Comparison of ENCODE assay signal across 8 mouse cellular contexts in the genomic region with DNA sequence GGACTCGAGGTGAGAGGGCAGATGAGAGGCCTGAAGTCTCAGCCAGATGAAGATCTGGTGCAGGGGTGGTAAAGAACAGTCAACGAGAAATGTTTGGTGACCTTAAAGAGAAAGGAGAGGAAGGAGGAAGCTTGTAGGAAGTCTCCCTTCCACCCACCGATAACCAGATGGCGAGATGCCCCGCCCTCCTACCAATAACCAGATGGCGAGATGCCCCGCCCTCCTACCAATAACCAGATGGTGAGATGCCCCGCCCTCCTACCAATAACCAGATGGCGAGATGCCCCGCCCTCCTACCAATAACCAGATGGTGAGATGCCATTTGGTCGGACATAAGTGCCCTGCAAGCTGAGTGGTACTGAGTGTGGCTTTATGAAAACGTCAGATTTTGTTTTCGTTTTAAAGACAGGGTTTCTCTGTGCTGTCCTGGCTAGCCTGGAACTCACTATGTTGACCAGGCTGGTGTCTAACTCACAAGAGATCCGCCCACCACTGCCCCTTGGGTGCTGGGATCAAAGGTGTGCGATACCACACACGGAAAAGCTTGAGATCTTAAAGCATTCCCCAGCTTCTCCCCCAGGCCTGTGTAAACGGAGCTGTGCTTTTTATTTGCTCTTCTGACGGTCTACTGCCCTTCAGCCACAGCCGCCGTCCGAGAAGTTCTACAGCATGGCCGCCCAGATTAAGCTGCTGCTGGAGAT. TPM values are rescaled to one million over a fixed set of nuclear protein-coding genes. Genes with fewer than 3 reads are reported as not detected.
DNase-seq lines count a peak whose midpoint lies in the region; ATAC-seq and TF ChIP-seq lines count a peak whose summit lies in the region.

No protein-coding gene starts in this region.

- H3K4me3 ChIP-seq in kidney, embryonic 14.5 days (ENCODE audit: low read length): no peak overlapping the region
- no peak overlapping the region for H3K4me3 ChIP-seq in kidney, adult 2 months (ENCODE audit: insufficient read depth, low read depth, low read length)
- no peak overlapping the region for H3K4me3 ChIP-seq in intestine, embryonic 16.5 days (ENCODE audit: low read length)
- H3K4me3 ChIP-seq in neural tube, embryonic 13.5 days: no peak overlapping the region

- WGBS in kidney, embryonic 14.5 days: 47% methylated on average over 22 of the region's 22 CpGs
- WGBS in kidney, adult 2 months: 54% methylated on average over 22 of the region's 22 CpGs
- 51% methylated on average over 22 of the region's 22 CpGs for WGBS in intestine, embryonic 16.5 days
- 63% methylated on average over 22 of the region's 22 CpGs for WGBS in neural tube, embryonic 13.5 days

- no peaks in the 10 kb centered on the region for H3K27me3 ChIP-seq in kidney, embryonic 14.5 days (ENCODE audit: control insufficient read depth, insufficient read depth, low read length)
- H3K27me3 ChIP-seq in kidney, adult 2 months (replicated peaks; ENCODE audit: control insufficient read depth, insufficient read depth, low read length): no peaks in the 10 kb centered on the region
- H3K27me3 ChIP-seq in intestine, embryonic 16.5 days (replicated peaks; ENCODE audit: control insufficient read depth, insufficient read depth, low read length): no peaks in the 10 kb centered on the region
- no peaks in the 10 kb centered on the region for H3K27me3 ChIP-seq in neural tube, embryonic 13.5 days

- no peak overlapping the region for H3K27ac ChIP-seq in kidney, embryonic 14.5 days (ENCODE audit: low read depth, low read length)
- H3K27ac ChIP-seq in kidney, adult 2 months (ENCODE audit: insufficient read depth, low read depth, low read length): no peak overlapping the region
- H3K27ac ChIP-seq in intestine, embryonic 16.5 days (ENCODE audit: low read length): peak overlapping the region; percentile 65
- H3K27ac ChIP-seq in neural tube, embryonic 13.5 days (replicated peaks): peak overlapping the region; percentile 65

- no peaks in the 10 kb centered on the region for H3K9me3 ChIP-seq in kidney, embryonic 14.5 days (ENCODE audit: control insufficient read depth, low read length)
- no peaks in the 10 kb centered on the region for H3K9me3 ChIP-seq in intestine, embryonic 16.5 days (ENCODE audit: control insufficient read depth, low read length)
- no peaks in the 10 kb centered on the region for H3K9me3 ChIP-seq in neural tube, embryonic 13.5 days

- no peak for TF ChIP-seq CTCF in kidney, adult 2 months (conservative IDR thresholded peaks at IDR 0.05; ENCODE audit: insufficient read depth, insufficient read length, low read depth, low read length)

- no peak overlapping the region for H3K9ac ChIP-seq in kidney, embryonic 14.5 days (ENCODE audit: low read depth, low read length)
- H3K9ac ChIP-seq in intestine, embryonic 16.5 days (ENCODE audit: low read depth, low read length): no peak overlapping the region
- H3K9ac ChIP-seq in neural tube, embryonic 13.5 days: no peak overlapping the region

- ATAC-seq in kidney, embryonic 14.5 days (ENCODE audit: low FRiP score, low TSS enrichment): 0 out of 2 replicates have a peak, but pooled peaks have one; percentile 2
- ATAC-seq in intestine, embryonic 16.5 days: peak; percentile 17
- ATAC-seq in neural tube, embryonic 13.5 days (ENCODE audit: low read depth): no peak

- no peak for TF ChIP-seq POLR2A in kidney, adult 2 months (IDR thresholded peaks at IDR 0.05; ENCODE audit: low read depth, low read length)

- peaks cover 45% of the 10 kb centered on the region for H3K36me3 ChIP-seq in kidney, embryonic 14.5 days (ENCODE audit: control insufficient read depth, insufficient read depth, low read length)
- H3K36me3 ChIP-seq in kidney, adult 2 months (ENCODE audit: control insufficient read depth, insufficient read depth, low read length): no peaks in the 10 kb centered on the region; the same call in 1 of the 2 replicates
- peaks cover 25% of the 10 kb centered on the region for H3K36me3 ChIP-seq in intestine, embryonic 16.5 days (ENCODE audit: control insufficient read depth, insufficient read depth, low read length)
- H3K36me3 ChIP-seq in neural tube, embryonic 13.5 days: peaks cover 47% of the 10 kb centered on the region

- no peak overlapping the region for H3K4me2 ChIP-seq in kidney, embryonic 14.5 days (replicated peaks; ENCODE audit: low read depth, low read length)
- peak overlapping the region; percentile 20; the same call in 1 of the 2 replicates for H3K4me2 ChIP-seq in intestine, embryonic 16.5 days (ENCODE audit: low read depth, low read length)
- peak overlapping the region; percentile 67 for H3K4me2 ChIP-seq in neural tube, embryonic 13.5 days

- DNase-seq in kidney, adult 2 months: no peak
- peak; percentile 69 to 77 for DNase-seq in cerebellum, postnatal 25 days
- no peak for DNase-seq in gastrocnemius, postnatal 10 days
- DNase-seq in right cerebral cortex, postnatal 4 days: no peak
- no peak for DNase-seq in lung, postnatal 25 days (ENCODE audit: low spot score)

- H3K4me1 ChIP-seq in kidney, embryonic 14.5 days (ENCODE audit: control insufficient read depth, insufficient read depth, low read length): peaks cover 26% of the 10 kb centered on the region
- H3K4me1 ChIP-seq in kidney, adult 2 months (ENCODE audit: control insufficient read depth, insufficient read depth, low read length): peaks cover 15% of the 10 kb centered on the region
- peaks cover 10% of the 10 kb centered on the region for H3K4me1 ChIP-seq in intestine, embryonic 16.5 days (ENCODE audit: control insufficient read depth, insufficient read depth, low read length)
- peaks cover 26% of the 10 kb centered on the region for H3K4me1 ChIP-seq in neural tube, embryonic 13.5 days (replicated peaks)

RNA-seq across cellular contexts. Expression of gene Slc39a11, which starts 1.5 kb away (rescaled TPM):
- polyA plus RNA-seq in kidney, embryonic 14.5 days (2014; fragmentation: Nextera tagmentation; extraction: Ambion mirVana): 11.3 and 16.4 TPM in 2 replicates
- 24.5 and 29.5 TPM in 2 replicates for polyA plus RNA-seq in kidney, adult 2 months (2012; rRNA removed)
- 52.8 and 56.5 TPM in 2 replicates for polyA plus RNA-seq in intestine, embryonic 16.5 days (2015; fragmentation: Nextera tagmentation; extraction: Ambion mirVana)
- 21.0 and 26.8 TPM in 2 replicates for polyA plus RNA-seq in neural tube, embryonic 13.5 days (2015; fragmentation: Nextera tagmentation; extraction: Ambion mirVana)
- total RNA-seq in gastrocnemius, postnatal 10 days (2021): 1 to 10 TPM; 4.9 to 7.2 TPM

RNA-seq across cellular contexts. Expression of gene Cog1, which starts 2.4 kb away (rescaled TPM):
- polyA plus RNA-seq in kidney, embryonic 14.5 days (2014; fragmentation: Nextera tagmentation; extraction: Ambion mirVana): 16.6 and 29.3 TPM in 2 replicates
- polyA plus RNA-seq in kidney, adult 2 months (2012; rRNA removed): 32.8 and 38.7 TPM in 2 replicates
- polyA plus RNA-seq in intestine, embryonic 16.5 days (2015; fragmentation: Nextera tagmentation; extraction: Ambion mirVana): 24.9 and 25.0 TPM in 2 replicates
- polyA plus RNA-seq in neural tube, embryonic 13.5 days (2015; fragmentation: Nextera tagmentation; extraction: Ambion mirVana): 33.9 and 36.8 TPM in 2 replicates
- total RNA-seq in gastrocnemius, postnatal 10 days (2021): 10 to 100 TPM; 20.1 to 25.0 TPM

RNA-seq across cellular contexts. Expression of gene Sstr2, which starts 32.2 kb away (rescaled TPM):
- 0.28 and 0.33 TPM in 2 replicates for polyA plus RNA-seq in kidney, embryonic 14.5 days (2014; fragmentation: Nextera tagmentation; extraction: Ambion mirVana)
- 0.36 and 0.56 TPM in 2 replicates for polyA plus RNA-seq in kidney, adult 2 months (2012; rRNA removed)
- polyA plus RNA-seq in intestine, embryonic 16.5 days (2015; fragmentation: Nextera tagmentation; extraction: Ambion mirVana): 0.62 and 1.3 TPM in 2 replicates
- 16.4 and 21.4 TPM in 2 replicates for polyA plus RNA-seq in neural tube, embryonic 13.5 days (2015; fragmentation: Nextera tagmentation; extraction: Ambion mirVana)
- total RNA-seq in gastrocnemius, postnatal 10 days (2021): 1 to 10 TPM in 1 of 2 experiments, under 1 TPM in 1; 0.12 to 1.3 TPM

RNA-seq across cellular contexts. Expression of gene Fam104a, which starts 32.6 kb away (rescaled TPM):
- polyA plus RNA-seq in kidney, embryonic 14.5 days (2014; fragmentation: Nextera tagmentation; extraction: Ambion mirVana): 49.7 and 49.8 TPM in 2 replicates
- polyA plus RNA-seq in kidney, adult 2 months (2012; rRNA removed): 24.6 and 25.8 TPM in 2 replicates
- polyA plus RNA-seq in intestine, embryonic 16.5 days (2015; fragmentation: Nextera tagmentation; extraction: Ambion mirVana): 40.5 and 41.7 TPM in 2 replicates
- 40.8 and 43.3 TPM in 2 replicates for polyA plus RNA-seq in neural tube, embryonic 13.5 days (2015; fragmentation: Nextera tagmentation; extraction: Ambion mirVana)
- 10 to 100 TPM; 34.8 to 37.9 TPM for total RNA-seq in gastrocnemius, postnatal 10 days (2021)

RNA-seq across cellular contexts. Expression of gene D11Wsu47e, which starts 32.9 kb away (rescaled TPM):
- 20.5 and 29.7 TPM in 2 replicates for polyA plus RNA-seq in kidney, embryonic 14.5 days (2014; fragmentation: Nextera tagmentation; extraction: Ambion mirVana)
- 7.6 and 7.8 TPM in 2 replicates for polyA plus RNA-seq in kidney, adult 2 months (2012; rRNA removed)
- 13.8 and 14.5 TPM in 2 replicates for polyA plus RNA-seq in intestine, embryonic 16.5 days (2015; fragmentation: Nextera tagmentation; extraction: Ambion mirVana)
- polyA plus RNA-seq in neural tube, embryonic 13.5 days (2015; fragmentation: Nextera tagmentation; extraction: Ambion mirVana): 18.1 and 23.1 TPM in 2 replicates
- 10 to 100 TPM in 1 of 2 experiments, 1 to 10 TPM in 1; 7.3 to 10.9 TPM for total RNA-seq in gastrocnemius, postnatal 10 days (2021)

Comparison
In these comparisons a context has a peak if more than half of its experiments do, and no peak if none do; other contexts are left out.
1. H3K27ac ChIP-seq: peak in intestine, embryonic 16.5 days (single experiment) and neural tube, embryonic 13.5 days (single experiment); none in kidney, embryonic 14.5 days (single experiment) and kidney, adult 2 months (single experiment).
2. DNase-seq: peak in cerebellum, postnatal 25 days (2 of 2); none in kidney, adult 2 months (single experiment), gastrocnemius, postnatal 10 days (single experiment), right cerebral cortex, postnatal 4 days (single experiment) and lung, postnatal 25 days (single experiment).